Mouse (Mus musculus): ENCODE measurements at regions not wholly inside any gene's neighbourhood (a gene's known extent, or its start where the extent isn't known, plus 50 kb on each side); places are given as distances from the start of the nearest gene placed in this dataset.

- ATAC-seq, result no peak
- H3K36me3 ChIP-seq, result no peaks in the 10 kb centered on the region
- no peak overlapping the region for H3K4me3 ChIP-seq
- no peak overlapping the region for H3K27ac ChIP-seq
- no peak overlapping the region for H3K4me2 ChIP-seq
- H3K9me3 ChIP-seq (replicated peaks), result no peaks in the 10 kb centered on the region
- no peaks in the 10 kb centered on the region for H3K4me1 ChIP-seq
- no peak overlapping the region for H3K9ac ChIP-seq
- no peaks in the 10 kb centered on the region for H3K27me3 ChIP-seq (replicated peaks)
- 65% methylated on average over 2 of the region's 2 CpGs for whole genome bisulfite sequencing (ENCODE audit: insufficient replicate concordance)
Measured at GRCm38 (mm10) chr14:72942571-72942970, 106.3 kb downstream of the Cysltr2 start.

- Histone ChIP-seq H3K9me3 (replicated peaks) (no peaks in the 10 kb centered on the region), H3K4me2 (no peak overlapping the region), H3K27ac (no peak overlapping the region), H3K36me3 (no peaks in the 10 kb centered on the region), H3K27me3 (replicated peaks) (no peaks in the 10 kb centered on the region), H3K9ac (no peak overlapping the region), H3K4me3 (no peak overlapping the region), H3K4me1 (no peaks in the 10 kb centered on the region)
- no peak for ATAC-seq
Measured at GRCm38 (mm10) chr14:72939067-72939393, 109.9 kb downstream of the Cysltr2 start.

- Histone ChIP-seq H3K27me3 (replicated peaks) (no peaks in the 10 kb centered on the region), H3K9ac (no peak overlapping the region), H3K9me3 (replicated peaks) (no peaks in the 10 kb centered on the region), H3K4me2 (no peak overlapping the region), H3K4me3 (no peak overlapping the region), H3K36me3 (no peaks in the 10 kb centered on the region), H3K4me1 (no peaks in the 10 kb centered on the region), H3K27ac (no peak overlapping the region)
- no peak for ATAC-seq
Measured at GRCm38 (mm10) chr14:72938382-72939066, 110.4 kb downstream of the Cysltr2 start.

GRCm38 (mm10) chr14:72933598-72933997 is 115.3 kb downstream of the Cysltr2 start:
- H3K4me3 ChIP-seq, result no peak overlapping the region

GRCm38 (mm10) chr14:72932296-72932695 is 116.6 kb downstream of the Cysltr2 start:
- no peak overlapping the region for H3K4me2 ChIP-seq
- ATAC-seq, result no peak
- H3K36me3 ChIP-seq, result no peaks in the 10 kb centered on the region
- H3K9ac ChIP-seq, result no peak overlapping the region
- H3K27me3 ChIP-seq (replicated peaks), result no peaks in the 10 kb centered on the region
- WGBS (ENCODE audit: insufficient replicate concordance), result 68% methylated on average over 9 of the region's 9 CpGs
- H3K27ac ChIP-seq, result no peak overlapping the region
- no peaks in the 10 kb centered on the region for H3K4me1 ChIP-seq
- no peak overlapping the region for H3K4me3 ChIP-seq
- no peaks in the 10 kb centered on the region for H3K9me3 ChIP-seq (replicated peaks)

More at GRCm38 (mm10) chr14:72933598-72933997, 115.3 kb downstream of the Cysltr2 start:
- Histone ChIP-seq H3K4me1 (no peaks in the 10 kb centered on the region), H3K4me2 (no peak overlapping the region), H3K27me3 (replicated peaks) (no peaks in the 10 kb centered on the region), H3K9me3 (replicated peaks) (no peaks in the 10 kb centered on the region), H3K36me3 (no peaks in the 10 kb centered on the region), H3K27ac (no peak overlapping the region), H3K9ac (no peak overlapping the region)
- no peak for ATAC-seq

- Histone ChIP-seq H3K9me3 (replicated peaks) (no peaks in the 10 kb centered on the region), H3K36me3 (no peaks in the 10 kb centered on the region), H3K9ac (no peak overlapping the region), H3K4me1 (no peaks in the 10 kb centered on the region), H3K4me2 (no peak overlapping the region), H3K27ac (no peak overlapping the region), H3K27me3 (replicated peaks) (no peaks in the 10 kb centered on the region), H3K4me3 (no peak overlapping the region)
- 75% methylated on average over 11 of the region's 11 CpGs for WGBS (ENCODE audit: insufficient replicate concordance)
- no peak for ATAC-seq
Measured at GRCm38 (mm10) chr14:72901171-72901926, 147.6 kb downstream of the Cysltr2 start.

GRCm38 (mm10) chr14:72899630-72900029 is 149.3 kb downstream of the Cysltr2 start:
- H3K9ac ChIP-seq, result no peak overlapping the region
- WGBS (ENCODE audit: insufficient replicate concordance), result 63% methylated on average over 4 of the region's 4 CpGs

GRCm38 (mm10) chr14:72892316-72892715 is 156.6 kb downstream of the Cysltr2 start:
- H3K9ac ChIP-seq, result no peak overlapping the region
- no peaks in the 10 kb centered on the region for H3K4me1 ChIP-seq
- no peaks in the 10 kb centered on the region for H3K27me3 ChIP-seq (replicated peaks)
- no peaks in the 10 kb centered on the region for H3K9me3 ChIP-seq (replicated peaks)
- H3K36me3 ChIP-seq, result no peaks in the 10 kb centered on the region
- no peak for ATAC-seq
- 47% methylated on average over 2 of the region's 2 CpGs for WGBS (ENCODE audit: insufficient replicate concordance)
- no peak overlapping the region for H3K27ac ChIP-seq
- H3K4me2 ChIP-seq, result no peak overlapping the region
- H3K4me3 ChIP-seq, result no peak overlapping the region

More at GRCm38 (mm10) chr14:72899630-72900029, 149.3 kb downstream of the Cysltr2 start:
- Histone ChIP-seq H3K27ac (no peak overlapping the region), H3K4me1 (no peaks in the 10 kb centered on the region), H3K27me3 (replicated peaks) (no peaks in the 10 kb centered on the region), H3K4me2 (no peak overlapping the region), H3K36me3 (no peaks in the 10 kb centered on the region), H3K4me3 (no peak overlapping the region), H3K9me3 (replicated peaks) (no peaks in the 10 kb centered on the region)
- no peak for ATAC-seq

- Histone ChIP-seq H3K4me2 (no peak overlapping the region), H3K9me3 (replicated peaks) (no peaks in the 10 kb centered on the region), H3K9ac (no peak overlapping the region), H3K4me1 (no peaks in the 10 kb centered on the region; the same call in 1 of the 2 replicates), H3K27ac (no peak overlapping the region), H3K36me3 (no peaks in the 10 kb centered on the region), H3K4me3 (no peak overlapping the region), H3K27me3 (replicated peaks) (no peaks in the 10 kb centered on the region)
- ATAC-seq, result no peak
- 41% methylated on average over 5 of the region's 5 CpGs for WGBS (ENCODE audit: insufficient replicate concordance)
Measured at GRCm38 (mm10) chr14:72889663-72890062, 159.3 kb downstream of the Cysltr2 start.

GRCm38 (mm10) chr14:72887470-72888071 is 161.3 kb downstream of the Cysltr2 start:
- Histone ChIP-seq H3K4me2 (peak overlapping the region; percentile 16), H3K27me3 (replicated peaks) (no peaks in the 10 kb centered on the region), H3K4me1 (no peaks in the 10 kb centered on the region; the same call in 1 of the 2 replicates), H3K9ac (no peak overlapping the region), H3K27ac (no peak overlapping the region), H3K4me3 (no peak overlapping the region), H3K36me3 (no peaks in the 10 kb centered on the region), H3K9me3 (replicated peaks) (no peaks in the 10 kb centered on the region)
- 15% methylated on average over 14 of the region's 14 CpGs for WGBS (ENCODE audit: insufficient replicate concordance)
- no peak for ATAC-seq

- Histone ChIP-seq H3K27me3 (replicated peaks) (no peaks in the 10 kb centered on the region), H3K4me2 (0 out of 2 replicates have a peak overlapping the region, but pooled peaks have one; percentile 6), H3K27ac (no peak overlapping the region), H3K9ac (no peak overlapping the region), H3K9me3 (replicated peaks) (no peaks in the 10 kb centered on the region), H3K36me3 (no peaks in the 10 kb centered on the region), H3K4me1 (no peaks in the 10 kb centered on the region; the same call in 1 of the 2 replicates), H3K4me3 (no peak overlapping the region)
- ATAC-seq, result 0 out of 2 replicates have a peak, but pooled peaks have one; percentile 24
- WGBS (ENCODE audit: insufficient replicate concordance), result 41% methylated on average over 12 of the region's 12 CpGs
Measured at GRCm38 (mm10) chr14:72886935-72887369, 162.0 kb downstream of the Cysltr2 start.

GRCm38 (mm10) chr14:72885824-72886223 is 163.1 kb downstream of the Cysltr2 start:
- H3K4me1 ChIP-seq, result no peaks in the 10 kb centered on the region; the same call in 1 of the 2 replicates
- no peaks in the 10 kb centered on the region for H3K36me3 ChIP-seq
- H3K9ac ChIP-seq, result no peak overlapping the region
- ATAC-seq, result no peak
- no peak overlapping the region for H3K27ac ChIP-seq
- no peaks in the 10 kb centered on the region for H3K27me3 ChIP-seq (replicated peaks)
- 69% methylated on average over 4 of the region's 4 CpGs for WGBS (ENCODE audit: insufficient replicate concordance)
- H3K4me3 ChIP-seq, result no peak overlapping the region
- no peak overlapping the region for H3K4me2 ChIP-seq
- H3K9me3 ChIP-seq (replicated peaks), result no peaks in the 10 kb centered on the region

Data from liver, embryonic 12.5 days (tissue).